Mouse (Mus musculus) erythroblast, embryonic 14.5 days (primary cell): ENCODE results near the gene Rngtt. TPM values are rescaled to one million over a fixed set of nuclear protein-coding genes. Genes with fewer than 3 reads are reported as not detected.
"Not testable (repeated sequence)": the region's sequence is repeated elsewhere in the genome, so short reads cannot be mapped to it uniquely, and the experiment has no call there.

Experiments used
- H3K27me3 ChIP-seq: 2 replicates; pipeline ENCODE4 v1.6.1; 2012; ENCODE audit warnings: inconsistent platforms; ENCODE audit not compliant: control insufficient read depth
- H3K36me3 ChIP-seq: 2 replicates; pipeline ENCODE4 v1.6.1; 2012; ENCODE audit warnings: mild to moderate bottlenecking, inconsistent platforms; ENCODE audit not compliant: control insufficient read depth
- H3K4me1 ChIP-seq: 2 replicates; pipeline ENCODE4 v1.6.1; 2012; ENCODE audit warnings: inconsistent platforms; ENCODE audit not compliant: control insufficient read depth
- H3K4me3 ChIP-seq: replicated peaks from 2 replicates; pipeline ENCODE3; 2012; ENCODE audit warnings: moderate library complexity, mild to moderate bottlenecking, inconsistent platforms
- H3K9me3 ChIP-seq: 2 replicates; pipeline ENCODE4 v1.6.1; 2012; ENCODE audit warnings: low read length, inconsistent platforms, mixed read lengths; ENCODE audit not compliant: control insufficient read depth
- GATA1 ChIP-seq: IDR thresholded peaks from 2 replicates; pipeline ENCODE4 v1.6.1; 2012; ENCODE audit warnings: low read length, inconsistent platforms, mixed read lengths
- TAL1 ChIP-seq: IDR thresholded peaks from 3 replicates; pipeline ENCODE4 v1.6.1; 2012; ENCODE audit warnings: low read length, inconsistent platforms, mixed read lengths
- polyA plus RNA-seq: library from polyadenylated mRNA; stranded (reverse); fragments of >175 nt; gene quantifications from 2 replicates; pipeline ENCODE4 v1.2.3, GENCODE M21; 2012

Rngtt gene
- polyA plus RNA-seq, 1 experiment, result 0.71 TPM

DNA sequence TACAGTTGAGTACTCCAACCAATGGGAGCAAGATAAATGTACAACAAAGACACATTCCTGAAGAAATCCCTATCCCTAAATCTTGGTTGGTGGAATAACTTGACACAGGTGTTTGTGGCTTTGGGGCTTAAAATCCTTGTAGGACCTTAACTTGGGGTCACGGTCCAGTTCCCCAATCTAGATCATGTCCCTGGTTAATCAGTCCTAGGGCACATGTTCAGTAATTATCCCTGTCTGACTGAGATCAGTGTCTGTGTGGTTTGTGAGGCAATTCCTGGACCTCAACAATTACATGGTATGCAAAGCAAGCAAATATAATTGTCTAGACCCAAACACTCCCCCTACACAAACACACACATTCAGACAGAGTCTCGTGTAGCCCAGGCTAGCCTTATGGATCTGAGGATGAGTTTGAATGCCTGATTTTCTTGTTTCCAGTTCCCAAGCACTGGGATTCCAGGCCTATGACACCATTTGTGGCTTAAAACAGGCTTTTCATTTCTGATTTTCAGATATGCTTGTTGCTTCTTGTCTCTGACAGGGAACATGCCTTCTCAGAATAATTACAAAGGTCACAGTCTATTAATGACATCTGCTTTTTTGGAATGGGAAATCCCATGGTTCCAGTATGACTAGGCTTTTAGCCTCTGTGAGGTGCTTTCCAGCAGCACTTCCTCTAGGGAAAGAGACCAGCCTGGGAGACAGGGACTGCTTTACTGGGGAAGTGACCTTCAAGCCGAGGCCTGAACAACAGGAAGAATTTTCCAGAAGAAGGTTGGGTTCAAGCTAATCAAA, 28.0 kb upstream of the Rngtt start:
- H3K4me3 ChIP-seq, result no peak overlapping the region
- TF ChIP-seq GATA1 (no peak), TAL1 (no peak)
- no peaks in the 10 kb centered on the region for H3K27me3 ChIP-seq
- H3K4me1 ChIP-seq, result no peaks in the 10 kb centered on the region
- no peaks in the 10 kb centered on the region for H3K9me3 ChIP-seq
- no peaks in the 10 kb centered on the region for H3K36me3 ChIP-seq

DNA sequence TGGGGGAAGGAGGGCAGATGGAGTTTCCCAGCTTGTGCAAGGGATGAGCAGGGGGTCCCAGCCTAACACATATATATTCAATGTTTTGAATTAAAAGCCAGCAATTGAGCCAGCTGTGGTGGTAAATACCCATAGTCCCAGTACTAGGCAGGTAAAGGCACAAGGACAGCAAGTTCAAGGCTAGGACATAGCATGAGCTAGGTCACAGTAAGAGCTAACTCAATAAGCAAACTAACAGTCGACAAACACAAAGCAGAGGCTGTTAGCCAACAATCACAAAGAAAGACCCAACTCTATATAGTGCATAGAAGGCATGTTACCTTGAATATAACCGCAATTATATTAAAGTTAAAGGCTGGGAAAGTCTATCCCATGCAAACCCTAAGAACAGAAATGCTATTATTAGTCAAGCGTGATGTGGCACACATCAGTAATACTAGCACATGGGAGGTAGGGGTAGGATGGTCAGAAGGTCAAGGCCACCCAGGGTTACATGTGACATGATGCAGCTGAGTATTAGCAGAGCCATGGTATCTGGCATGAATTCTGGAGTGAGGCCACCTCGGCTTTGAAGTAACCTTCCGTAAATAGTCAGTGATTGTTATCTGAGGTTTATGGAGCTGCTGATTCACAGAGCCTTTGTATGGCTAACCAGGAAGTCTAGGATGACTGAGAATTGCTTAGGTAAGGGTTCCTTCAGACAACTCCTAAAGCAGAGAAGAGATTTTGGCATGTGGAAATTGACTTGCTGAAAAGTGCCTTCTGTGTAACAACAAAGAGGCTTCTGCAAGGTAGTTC, 25.8 kb upstream of the Rngtt start:
- H3K4me3 ChIP-seq, result no peak overlapping the region
- no peak for TF ChIP-seq TAL1
- no peak for TF ChIP-seq GATA1

DNA sequence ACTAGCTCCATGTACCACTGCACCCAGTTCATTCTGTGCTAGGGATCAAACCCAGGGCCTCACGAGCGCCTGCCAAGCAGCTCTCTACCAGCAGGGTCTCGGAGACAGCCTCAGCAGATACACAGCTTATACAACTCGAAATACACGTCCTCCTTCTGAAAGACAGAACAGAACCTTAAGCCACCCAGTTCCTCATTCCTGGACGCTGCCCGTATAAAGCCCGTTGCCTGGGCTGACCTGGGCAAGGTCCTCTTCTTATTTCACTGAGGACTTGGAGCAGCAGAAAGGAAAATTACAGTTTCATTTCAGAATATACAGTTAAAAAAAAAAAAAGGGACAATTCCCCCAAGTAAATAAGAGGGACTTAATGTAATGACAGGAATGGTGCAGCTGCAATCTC, 24.7 kb upstream of the Rngtt start:
- Histone ChIP-seq H3K9me3 (no peaks in the 10 kb centered on the region), H3K4me3 (no peak overlapping the region), H3K4me1 (no peaks in the 10 kb centered on the region), H3K27me3 (no peaks in the 10 kb centered on the region), H3K36me3 (no peaks in the 10 kb centered on the region)
- TF ChIP-seq GATA1, result no peak
- no peak for TF ChIP-seq TAL1

More for the DNA sequence above, 25.8 kb upstream of the Rngtt start:
- Histone ChIP-seq H3K27me3 (no peaks in the 10 kb centered on the region), H3K4me1 (no peaks in the 10 kb centered on the region), H3K9me3 (no peaks in the 10 kb centered on the region), H3K36me3 (no peaks in the 10 kb centered on the region)

DNA sequence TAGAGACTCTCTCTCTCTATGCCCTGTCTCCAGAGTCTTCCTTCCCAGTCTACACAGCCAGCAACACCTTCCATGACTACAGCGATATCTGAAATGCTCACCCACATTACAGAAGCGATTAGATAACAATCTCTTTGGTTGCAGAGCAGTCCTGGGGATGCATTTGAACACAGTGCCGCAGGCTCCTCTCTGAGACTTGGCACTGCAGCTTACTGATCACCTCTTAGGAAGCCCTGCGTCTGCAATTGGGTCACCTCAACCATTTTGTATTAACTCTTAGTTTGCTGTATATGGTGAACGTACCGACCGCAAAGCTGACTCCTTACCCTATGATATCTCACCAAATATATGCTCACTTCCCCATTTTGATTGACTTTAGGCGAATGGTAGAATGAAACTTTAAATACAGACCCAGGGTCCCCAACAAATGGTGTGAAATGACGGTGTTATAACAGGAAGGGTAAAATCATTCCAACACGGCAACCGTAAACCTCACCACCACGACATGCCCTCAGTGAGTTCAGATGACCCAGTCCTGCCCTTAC, 20.9 kb upstream of the Rngtt start:
- peaks cover 6% of the 10 kb centered on the region for H3K4me1 ChIP-seq
- no peaks in the 10 kb centered on the region for H3K9me3 ChIP-seq
- no peaks in the 10 kb centered on the region; the same call in 1 of the 2 replicates for H3K27me3 ChIP-seq
- no peaks in the 10 kb centered on the region for H3K36me3 ChIP-seq
- H3K4me3 ChIP-seq, result no peak overlapping the region
- TF ChIP-seq TAL1 (no peak), GATA1 (no peak)

DNA sequence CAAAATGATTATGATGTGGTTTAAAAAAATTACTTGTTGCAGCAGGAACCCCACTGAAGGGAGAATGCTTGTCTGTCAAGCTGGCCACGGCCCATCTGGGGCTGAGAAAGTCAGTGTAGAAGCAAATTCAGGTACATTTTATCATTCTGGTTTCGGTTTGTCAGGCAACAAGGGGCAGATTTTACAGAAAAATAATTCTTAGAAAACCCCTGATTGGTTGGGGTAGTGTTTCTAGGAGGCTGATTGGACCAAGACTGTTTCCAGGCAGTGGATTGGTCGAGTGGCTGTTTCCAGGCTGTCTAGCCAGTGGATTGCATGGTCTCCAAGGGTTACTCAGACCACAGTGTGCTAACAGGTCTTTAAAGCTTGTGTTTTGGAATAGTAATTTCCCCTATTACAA, 20.1 kb upstream of the Rngtt start, which contains the start of gene Pnrc1:
Gene Pnrc1 (minus strand): TSS at position 162 of the 400 bp plus-strand sequence.
- Histone ChIP-seq H3K4me3 (no peak within 1 kb of the TSS), H3K9me3 (no peaks in the 10 kb centered on the region), H3K36me3 (no peaks in the 10 kb centered on the region), H3K4me1 (peaks cover 6% of the 10 kb centered on the region), H3K27me3 (no peaks in the 10 kb centered on the region; the same call in 1 of the 2 replicates)
- TF ChIP-seq GATA1 (no peak), TAL1 (no peak)

DNA sequence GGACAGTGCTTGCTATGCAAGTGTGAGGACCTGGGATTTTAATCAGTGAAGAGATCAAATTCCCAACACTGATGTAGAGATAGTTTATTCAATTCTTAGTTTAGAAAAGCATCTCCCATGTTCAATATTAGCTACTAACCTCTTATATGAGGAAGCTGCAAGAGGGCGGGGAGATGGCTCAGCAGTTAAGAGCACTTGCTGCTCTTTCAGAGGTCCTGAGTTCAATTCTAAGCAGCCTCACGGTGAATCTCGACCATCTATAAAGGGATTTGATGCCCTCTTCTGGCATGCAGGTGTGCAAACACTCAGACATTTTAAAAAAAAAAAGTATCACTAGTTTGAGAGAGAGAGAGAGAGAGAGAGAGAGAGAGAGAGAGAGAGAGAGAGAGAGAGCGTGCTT, 19.2 kb upstream of the Rngtt start:
- no peaks in the 10 kb centered on the region; the same call in 1 of the 2 replicates for H3K27me3 ChIP-seq
- no peak overlapping the region for H3K4me3 ChIP-seq
- no peak for TF ChIP-seq GATA1
- TF ChIP-seq TAL1, result no peak
- H3K4me1 ChIP-seq, result peaks cover 6% of the 10 kb centered on the region
- H3K9me3 ChIP-seq, result no peaks in the 10 kb centered on the region
- H3K36me3 ChIP-seq, result no peaks in the 10 kb centered on the region

DNA sequence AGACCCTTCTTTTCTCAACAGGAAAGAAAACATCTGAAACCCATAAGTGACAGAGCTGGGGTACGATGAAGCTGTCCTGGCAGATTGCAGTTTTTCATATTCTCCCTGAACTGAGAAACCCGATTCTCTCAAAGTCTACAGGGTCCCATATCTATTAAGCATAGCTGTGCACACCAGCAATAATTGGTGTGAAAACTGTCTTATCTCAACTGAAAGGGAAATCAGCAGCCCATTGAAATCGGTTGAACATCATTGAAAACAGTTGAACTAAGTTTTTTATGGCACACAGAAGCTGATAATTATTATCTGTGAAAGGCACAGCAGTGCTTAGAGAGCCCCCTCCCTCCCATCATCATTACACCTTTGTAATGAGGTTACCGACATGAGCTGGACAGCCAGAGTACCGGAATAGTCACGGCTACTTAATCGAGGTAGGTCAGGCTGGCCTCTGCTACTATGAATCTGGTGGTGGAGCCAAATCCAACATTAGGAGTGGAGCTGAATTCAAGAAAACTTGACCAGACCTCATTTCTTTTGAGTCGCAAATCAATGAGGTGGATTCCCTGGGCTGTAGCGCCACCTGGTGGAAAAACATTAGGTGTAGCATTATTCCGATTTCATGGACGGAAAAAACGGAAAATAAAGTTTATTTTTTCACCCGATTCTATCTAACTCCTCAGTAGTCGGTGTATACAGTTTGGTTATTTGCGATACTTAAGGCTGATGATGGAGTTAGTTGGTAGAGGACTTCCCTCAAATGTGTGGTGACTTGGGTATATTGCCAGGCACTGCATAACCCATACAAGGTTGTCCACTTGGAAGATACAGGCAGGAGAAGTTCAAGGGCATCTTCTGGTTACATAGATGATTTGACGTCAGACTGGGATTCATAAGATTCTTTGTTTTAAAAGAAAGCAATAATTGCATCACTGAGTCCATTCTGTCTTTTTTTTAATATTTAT, 17.4 kb upstream of the Rngtt start:
- peaks cover 6% of the 10 kb centered on the region for H3K4me1 ChIP-seq
- H3K36me3 ChIP-seq, result no peaks in the 10 kb centered on the region
- H3K4me3 ChIP-seq, result no peak overlapping the region

DNA sequence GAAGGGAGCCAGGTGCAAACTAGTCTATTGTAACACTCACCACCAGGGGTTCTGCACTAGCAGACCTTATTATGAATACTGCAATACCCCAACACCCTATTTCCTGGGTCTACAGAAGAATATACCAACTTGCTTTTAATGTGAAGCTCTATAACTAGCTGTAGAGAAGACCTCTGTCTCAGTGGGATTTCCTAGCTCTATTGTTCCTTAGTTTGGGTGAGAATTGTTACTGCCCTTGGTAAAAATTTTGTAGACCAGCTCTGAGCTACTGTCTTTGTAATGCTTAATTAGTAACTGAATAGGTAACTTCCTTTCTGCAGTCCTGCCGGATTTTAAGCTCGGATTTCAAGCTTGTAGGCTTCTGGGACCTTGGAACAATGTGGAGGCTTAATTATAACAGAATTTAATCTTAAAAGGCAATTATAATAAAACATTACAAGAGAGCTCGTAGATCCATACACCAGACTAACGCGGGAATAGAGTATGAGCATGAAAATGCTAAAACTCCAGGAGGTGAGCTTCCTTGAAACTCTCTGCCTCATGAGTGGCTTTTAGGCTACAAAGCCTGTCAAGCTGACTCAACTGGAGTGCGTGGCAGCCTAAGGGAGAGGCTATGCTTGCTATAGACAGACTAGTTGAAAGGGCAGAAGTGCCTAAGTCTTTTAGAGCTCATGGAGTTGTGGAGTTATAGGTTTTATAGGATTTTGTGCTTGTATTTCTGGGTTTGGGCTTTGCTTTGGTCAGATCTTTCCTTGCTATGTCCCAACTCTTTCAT, 9.0 kb upstream of the Rngtt start:
- H3K36me3 ChIP-seq, H3K4me3 ChIP-seq, H3K27me3 ChIP-seq, H3K9me3 ChIP-seq, H3K4me1 ChIP-seq: not testable (repeated sequence)

More for the DNA sequence above, 17.4 kb upstream of the Rngtt start:
- no peak for TF ChIP-seq GATA1
- no peak for TF ChIP-seq TAL1
- Histone ChIP-seq H3K27me3 (no peaks in the 10 kb centered on the region; the same call in 1 of the 2 replicates), H3K9me3 (no peaks in the 10 kb centered on the region)
